Mouse (Mus musculus) heart, embryonic 13.5 days (tissue): Measurements from ENCODE around the gene Olfr1052. TPM values are rescaled to one million over a fixed set of nuclear protein-coding genes. Genes with fewer than 3 reads are reported as not detected.
"Not testable (repeated sequence)": the region's sequence is repeated elsewhere in the genome, so short reads cannot be mapped to it uniquely, and the experiment has no call there.

Experiments
- ATAC-seq: fragments of 200-750 bp; cut with Nextera tagmentation; 2 replicates; pipeline ENCODE4 v1.8.0; 2017; ENCODE audit warnings: moderate TSS enrichment; ENCODE audit not compliant: insufficient number of reproducible peaks, low FRiP score, low TSS enrichment; ENCODE audit errors: extremely low read depth
- H3K27ac ChIP-seq: fragments of 300-500 bp; sonication (generic); replicated peaks from 2 replicates; pipeline ENCODE4 v1.5.1; 2015; ENCODE audit warnings: moderate library complexity, mild to moderate bottlenecking, inconsistent platforms
- H3K27me3 ChIP-seq: fragments of 300-500 bp; sonication (generic); replicated peaks from 2 replicates; pipeline ENCODE4 v1.6.1; 2015; ENCODE audit warnings: mild to moderate bottlenecking, inconsistent platforms
- H3K36me3 ChIP-seq: fragments of 300-500 bp; sonication (generic); 2 replicates; pipeline ENCODE4 v1.6.1; 2015; ENCODE audit warnings: mild to moderate bottlenecking, inconsistent platforms
- H3K4me1 ChIP-seq: fragments of 300-500 bp; sonication (generic); 2 replicates; pipeline ENCODE4 v1.6.1; 2015; ENCODE audit warnings: inconsistent platforms
- H3K4me2 ChIP-seq: fragments of 300-500 bp; sonication (generic); 2 replicates; pipeline ENCODE4 v1.6.1; 2015; ENCODE audit warnings: inconsistent platforms, mild to moderate bottlenecking, moderate library complexity
- H3K4me3 ChIP-seq: fragments of 300-500 bp; sonication (generic); 2 replicates; pipeline ENCODE4 v1.5.1; 2015; ENCODE audit warnings: moderate library complexity, mild to moderate bottlenecking, inconsistent platforms
- H3K9ac ChIP-seq: fragments of 300-500 bp; sonication (generic); 2 replicates; pipeline ENCODE4 v1.6.1; 2015; ENCODE audit warnings: inconsistent platforms, mild to moderate bottlenecking, moderate library complexity
- H3K9me3 ChIP-seq: fragments of 300-500 bp; sonication (generic); 2 replicates; pipeline ENCODE4 v1.6.1; 2016; ENCODE audit warnings: inconsistent platforms
- WGBS: fragments of 180-500 bp; shearing (Covaris S2); methylation state at CpG from one replicate; pipeline ENCODE4 v1.1.7; 2015; ENCODE audit warnings: mixed read lengths; 5-methylcytosine and 5-hydroxymethylcytosine counted together
- polyA plus RNA-seq: library from polyadenylated mRNA; unstranded; fragments of >200 nt; fragmentation: Nextera tagmentation; extraction: Ambion mirVana; gene quantifications from 2 replicates; pipeline ENCODE4 v1.2.1, GENCODE M21; 2015

Olfr1052 gene
- polyA plus RNA-seq: not detected in 2 replicates

DNA sequence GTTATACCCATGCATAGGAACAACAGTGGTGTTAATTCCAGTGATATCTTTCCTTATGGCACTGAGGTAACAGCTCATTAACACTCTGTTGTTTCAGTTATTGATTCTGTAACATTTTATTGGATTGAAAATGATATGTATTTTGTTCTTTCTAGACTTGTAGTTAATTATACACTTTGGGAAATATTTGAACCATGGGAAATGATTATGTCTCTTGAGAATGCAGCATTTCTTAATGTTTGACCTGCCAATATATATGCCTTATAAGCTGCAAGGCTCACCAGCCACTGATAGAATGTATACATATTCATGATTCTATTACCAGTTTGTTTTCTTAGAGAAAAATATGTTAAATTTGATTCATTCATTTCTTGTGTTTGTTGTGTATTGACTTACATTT is at the start of gene Olfr1052:
Olfr1052 (plus strand) TSS at position 301 of the 400 bp plus-strand sequence.
- Histone ChIP-seq H3K9me3 (no peaks in the 10 kb centered on the region), H3K4me1 (no peaks in the 10 kb centered on the region), H3K9ac (no peak within 1 kb of the TSS), H3K27ac (no peak within 1 kb of the TSS), H3K27me3 (no peaks in the 10 kb centered on the region), H3K4me3 (no peak within 1 kb of the TSS), H3K36me3 (no peaks in the 10 kb centered on the region), H3K4me2 (no peak within 1 kb of the TSS)
- ATAC-seq: no peak

- H3K4me1 ChIP-seq, H3K9ac ChIP-seq, ATAC-seq, H3K9me3 ChIP-seq, H3K27me3 ChIP-seq, H3K36me3 ChIP-seq, H3K27ac ChIP-seq, H3K4me2 ChIP-seq, H3K4me3 ChIP-seq: not testable (repeated sequence)
Measured at GRCm38 (mm10) chr2:86258228-86258627, 34.0 kb upstream of the Olfr1052 start, which contains the start of gene Olfr1049. TSS of gene Olfr1049 (minus strand) at chr2:86258328.

- H3K27ac ChIP-seq, H3K4me3 ChIP-seq, H3K27me3 ChIP-seq, H3K9ac ChIP-seq, H3K4me1 ChIP-seq, H3K4me2 ChIP-seq, ATAC-seq, H3K9me3 ChIP-seq, H3K36me3 ChIP-seq: not testable (repeated sequence)
Measured at GRCm38 (mm10) chr2:86278988-86279387, 13.3 kb upstream of the Olfr1052 start, which contains the start of gene Olfr1051. TSS of gene Olfr1051 (minus strand) at chr2:86279088.

- Histone ChIP-seq H3K27ac (no peak within 1 kb of the TSS), H3K36me3 (no peaks in the 10 kb centered on the region), H3K4me3 (no peak within 1 kb of the TSS), H3K4me1 (no peaks in the 10 kb centered on the region), H3K9me3 (no peaks in the 10 kb centered on the region), H3K9ac (no peak within 1 kb of the TSS), H3K27me3 (no peaks in the 10 kb centered on the region), H3K4me2 (no peak within 1 kb of the TSS)
- no peak for ATAC-seq
- WGBS: 51% methylated on average over 3 of the region's 3 CpGs
Measured at GRCm38 (mm10) chr2:86315184-86315583, 22.9 kb downstream of the Olfr1052 start, which contains the start of gene Olfr1053. TSS of gene Olfr1053 (minus strand) at chr2:86315284.

DNA sequence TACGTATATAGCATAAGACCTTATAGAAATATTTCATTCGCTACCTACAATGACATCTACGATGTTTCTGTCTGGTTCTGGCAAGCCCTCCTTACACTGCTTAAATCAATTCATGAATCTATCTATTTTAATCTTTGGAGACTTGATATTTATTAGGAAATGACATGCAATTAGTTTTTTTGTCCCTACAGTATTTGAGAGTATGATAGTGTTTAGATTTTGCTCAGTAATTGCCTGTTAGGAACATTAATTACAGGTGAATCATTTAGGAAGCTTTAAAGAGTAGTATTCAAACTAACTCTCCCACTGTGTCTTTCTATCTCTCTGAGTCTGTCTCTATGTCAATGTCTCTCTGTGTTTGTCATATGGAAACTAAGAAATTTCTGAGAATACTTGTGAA is 43.1 kb downstream of the Olfr1052 start, which contains the start of gene Olfr1054:
Olfr1054 (minus strand) TSS at position 101 of the 400 bp plus-strand sequence.
- H3K4me3 ChIP-seq: no peak within 1 kb of the TSS
- no peaks in the 10 kb centered on the region for H3K4me1 ChIP-seq
- no peaks in the 10 kb centered on the region for H3K27me3 ChIP-seq
- H3K4me2 ChIP-seq: no peak within 1 kb of the TSS
- H3K9me3 ChIP-seq: no peaks in the 10 kb centered on the region
- no peak for ATAC-seq
- H3K9ac ChIP-seq: no peak within 1 kb of the TSS
- H3K27ac ChIP-seq: no peak within 1 kb of the TSS
- H3K36me3 ChIP-seq: no peaks in the 10 kb centered on the region
- WGBS: 77% methylated on average over 3 of the region's 3 CpGs

Other genes starting within 250 kb of the Olfr1052 start
- gene Olfr1034, start 246.6 kb upstream of the Olfr1052 start, polyA plus RNA-seq: 0.13 TPM in 1 of 2 replicates, not detected in the other
- gene Olfr1036, start 218.5 kb upstream of the Olfr1052 start, polyA plus RNA-seq: not detected in 2 replicates
- not detected in 2 replicates for gene Olfr1037, start 205.1 kb upstream of the Olfr1052 start, polyA plus RNA-seq
- not detected in 2 replicates for gene Olfr1039, start 156.5 kb upstream of the Olfr1052 start, polyA plus RNA-seq
- not detected in 2 replicates for gene Olfr1040, start 145.7 kb upstream of the Olfr1052 start, polyA plus RNA-seq
- gene Olfr1042, start 130.6 kb upstream of the Olfr1052 start, polyA plus RNA-seq: not detected in 2 replicates
- not detected in 2 replicates for gene Olfr1043, start 124.9 kb upstream of the Olfr1052 start, polyA plus RNA-seq
- gene Olfr1044, start 114.6 kb upstream of the Olfr1052 start, polyA plus RNA-seq: not detected in 2 replicates
- gene Olfr52, start 106.8 kb upstream of the Olfr1052 start, polyA plus RNA-seq: not detected in 2 replicates
- gene Olfr1045, start 89.4 kb upstream of the Olfr1052 start, polyA plus RNA-seq: not detected in 2 replicates
- gene Olfr1046, start 73.1 kb upstream of the Olfr1052 start, polyA plus RNA-seq: not detected in 2 replicates
- gene Olfr1047, start 61.1 kb upstream of the Olfr1052 start, polyA plus RNA-seq: not detected in 2 replicates
- not detected in 2 replicates for gene Olfr1048, start 52.2 kb upstream of the Olfr1052 start, polyA plus RNA-seq
- not detected in 2 replicates for gene Olfr1049, start 34.1 kb upstream of the Olfr1052 start, polyA plus RNA-seq
- not detected in 2 replicates for gene Olfr1051, start 13.4 kb upstream of the Olfr1052 start, polyA plus RNA-seq
- gene Olfr1053, start 22.8 kb downstream of the Olfr1052 start, polyA plus RNA-seq: not detected in 2 replicates
- not detected in 2 replicates for gene Olfr1054, start 43.0 kb downstream of the Olfr1052 start, polyA plus RNA-seq
- not detected in 2 replicates for gene Olfr1055, start 57.8 kb downstream of the Olfr1052 start, polyA plus RNA-seq
- not detected in 2 replicates for gene Olfr1056, start 70.0 kb downstream of the Olfr1052 start, polyA plus RNA-seq
- gene Olfr1057, start 85.9 kb downstream of the Olfr1052 start, polyA plus RNA-seq: not detected in 2 replicates
- not detected in 2 replicates for gene Olfr1058, start 96.1 kb downstream of the Olfr1052 start, polyA plus RNA-seq
- not detected in 2 replicates for gene Olfr1061, start 121.6 kb downstream of the Olfr1052 start, polyA plus RNA-seq
- gene Olfr1062, start 134.3 kb downstream of the Olfr1052 start, polyA plus RNA-seq: not detected in 2 replicates
- not detected in 2 replicates for gene Olfr1065, start 158.1 kb downstream of the Olfr1052 start, polyA plus RNA-seq
- gene Olfr1066, start 163.8 kb downstream of the Olfr1052 start, polyA plus RNA-seq: not detected in 2 replicates
- gene Olfr228, start 194.9 kb downstream of the Olfr1052 start, polyA plus RNA-seq: not detected in 2 replicates
- not detected in 2 replicates for gene Olfr1076, start 216.0 kb downstream of the Olfr1052 start, polyA plus RNA-seq